Mouse (Mus musculus): ENCODE results near the gene Sec11a.

The Sec11a gene

DNA sequence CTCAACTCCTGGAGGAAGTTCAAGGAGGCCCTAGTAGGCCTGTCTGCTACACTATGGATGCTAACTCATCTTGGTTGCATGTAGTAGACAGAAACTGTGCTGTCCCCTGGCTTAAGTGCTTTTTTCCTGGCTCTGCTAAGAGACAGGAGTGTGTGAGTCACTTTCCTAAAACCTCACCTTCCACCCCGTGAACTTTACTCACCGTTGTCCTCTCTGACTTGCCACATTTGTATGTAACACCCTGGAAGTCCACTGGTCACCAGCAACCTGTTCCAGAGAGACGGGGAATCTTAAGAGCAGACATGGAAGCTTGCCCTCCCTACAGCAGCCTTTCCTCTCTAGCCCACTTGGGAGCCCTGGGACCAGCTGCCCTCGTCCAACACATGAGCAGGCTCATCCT lies 49.9 kb downstream of the Sec11a start:
- no peak for DNase-seq (ENCODE audit: low spot score in 2 of 2)

- DNase-seq (ENCODE audit: low spot score in 2 of 2): no peak
These were observed 50.4 kb downstream of the Sec11a start for GRCm38 (mm10) chr7:80897134-80897533.

- DNase-seq (ENCODE audit: low spot score in 2 of 2): no peak
These were observed 52.6 kb downstream of the Sec11a start for GRCm38 (mm10) chr7:80894815-80895519.

- no peak for DNase-seq (ENCODE audit: low spot score in 2 of 2)
These were observed 53.4 kb downstream of the Sec11a start for GRCm38 (mm10) chr7:80894196-80894595.

GRCm38 (mm10) chr7:80893753-80894129 lies 53.8 kb downstream of the Sec11a start:
- DNase-seq (ENCODE audit: low spot score in 2 of 2): no peak

- DNase-seq (ENCODE audit: low spot score in 2 of 2): no peak
These were observed 54.4 kb downstream of the Sec11a start for GRCm38 (mm10) chr7:80893086-80893752.

DNA sequence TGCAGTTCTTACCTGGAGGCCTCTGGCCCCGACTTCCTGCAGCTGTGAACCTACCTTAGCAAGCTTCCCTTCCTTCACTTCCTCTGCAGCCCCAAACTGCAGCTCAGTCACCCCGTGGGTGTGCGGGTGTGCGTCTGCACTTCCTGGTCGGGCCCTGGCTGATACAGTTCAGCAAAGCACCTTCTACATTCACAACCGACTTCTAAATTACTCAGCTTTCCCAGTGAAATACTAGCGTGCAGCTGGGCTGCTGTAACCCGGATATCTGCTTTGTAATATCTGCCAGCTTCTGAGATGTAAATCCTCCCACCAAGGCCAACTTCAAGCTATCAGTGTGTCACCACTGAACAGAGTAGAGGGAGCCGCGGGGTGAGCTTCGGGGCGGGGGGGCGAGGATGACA lies 57.7 kb downstream of the Sec11a start:
- DNase-seq (ENCODE audit: low spot score in 2 of 2): peak; percentile 54 to 77

DNA sequence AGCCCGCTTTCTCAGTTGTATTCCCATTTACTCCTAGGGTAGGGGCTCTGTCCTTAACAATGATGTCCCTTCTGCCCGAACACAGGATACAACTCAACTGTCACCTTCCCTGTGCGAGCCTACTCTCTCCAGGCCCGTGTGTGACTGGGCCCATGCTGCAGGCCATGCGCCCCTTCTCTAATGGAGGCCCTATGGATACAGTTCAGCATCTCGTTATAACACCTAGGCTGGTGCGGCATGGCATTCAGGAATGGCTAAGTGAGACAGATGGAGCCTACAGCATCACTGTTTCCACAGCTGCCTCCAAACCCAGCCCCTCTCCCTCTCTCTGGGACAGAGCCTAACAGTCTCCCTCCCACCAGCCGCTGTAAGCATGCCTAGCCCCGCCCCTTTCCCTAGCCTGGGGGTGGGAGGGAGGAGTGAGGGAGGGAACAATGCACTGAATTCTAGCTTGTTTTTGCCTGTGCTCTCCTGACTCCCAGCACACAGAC lies 58.5 kb downstream of the Sec11a start:
- DNase-seq (ENCODE audit: low spot score in 2 of 2): no peak

DNA sequence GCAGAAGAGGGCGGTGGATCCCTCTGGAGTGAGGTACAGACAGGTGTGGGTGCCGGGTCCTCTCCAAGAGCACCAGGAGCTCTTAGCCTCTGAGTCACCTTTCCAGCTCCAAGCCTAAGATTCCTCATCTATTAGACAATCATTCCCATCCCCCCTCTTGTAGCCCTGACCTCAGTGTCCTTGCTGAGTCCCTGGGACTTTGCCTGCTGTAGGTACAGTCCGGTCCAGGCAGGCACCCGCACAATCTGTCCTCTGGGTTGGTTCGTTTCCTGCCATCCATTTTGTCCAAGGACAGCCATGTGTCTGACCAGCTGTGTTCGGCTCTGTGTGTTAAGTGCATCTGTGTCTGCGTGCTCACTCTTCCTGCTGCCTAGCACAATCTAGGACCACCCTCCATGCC lies 59.0 kb downstream of the Sec11a start:
- DNase-seq (ENCODE audit: low spot score in 2 of 2): no peak

DNA sequence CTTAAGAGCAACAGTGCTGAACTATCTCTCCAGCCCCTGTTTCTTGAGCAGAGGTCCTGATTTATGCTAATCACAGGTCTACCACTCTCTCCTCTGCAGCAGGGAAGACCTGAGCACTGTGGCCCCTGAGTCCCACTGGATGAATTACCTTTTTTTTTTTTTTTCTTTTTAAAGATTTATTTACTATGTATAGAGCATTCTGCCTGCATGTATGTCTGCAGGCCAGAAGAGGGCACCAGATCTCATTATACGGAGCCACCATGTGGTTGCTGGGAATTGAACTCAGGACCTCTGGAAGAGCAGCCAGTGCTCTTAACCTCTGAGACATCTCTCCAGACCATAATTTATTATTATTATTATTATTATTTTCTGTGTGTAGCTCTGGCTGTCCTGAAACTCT lies 61.9 kb downstream of the Sec11a start:
- DNase-seq (ENCODE audit: low spot score in 2 of 2): no peak

DNA sequence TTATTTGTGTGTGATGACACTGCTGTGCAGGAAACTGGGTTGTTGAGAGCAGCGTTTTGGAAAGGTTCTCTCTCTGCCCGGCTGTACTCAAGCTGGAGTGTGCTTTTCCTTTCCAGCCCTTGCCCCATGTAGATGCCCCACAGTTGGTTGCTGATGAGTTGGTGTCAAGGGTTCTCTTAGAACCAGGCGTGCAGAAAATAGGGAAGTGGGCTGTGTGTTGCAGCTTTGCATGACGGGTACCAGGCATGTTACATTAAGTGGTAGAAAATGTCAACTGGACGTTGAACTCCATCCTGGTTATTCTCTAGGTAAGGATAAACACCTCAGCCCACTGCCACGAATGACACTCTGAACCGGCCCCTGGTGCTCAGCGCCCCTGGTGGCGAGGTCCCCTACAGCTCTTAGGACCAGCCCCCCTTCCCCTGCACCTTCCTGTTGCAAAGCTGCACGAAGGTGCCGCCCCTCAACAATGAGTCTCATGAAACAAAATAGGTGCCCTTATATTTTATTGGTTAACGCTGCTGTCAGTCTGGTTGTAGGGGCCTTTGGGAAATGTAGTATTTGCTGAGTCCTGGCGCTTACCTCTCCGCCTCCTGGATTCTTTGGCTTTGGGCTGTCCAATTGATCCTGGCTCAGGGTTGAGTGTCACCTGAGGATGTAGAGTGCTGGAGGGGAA lies 64.6 kb downstream of the Sec11a start:
- peak; percentile 59 to 76 for DNase-seq (ENCODE audit: low spot score in 2 of 2)

GRCm38 (mm10) chr7:80875727-80876126 lies 71.9 kb downstream of the Sec11a start:
- no peak for DNase-seq (ENCODE audit: low spot score in 2 of 2)

GRCm38 (mm10) chr7:80873631-80874030 lies 73.9 kb downstream of the Sec11a start:
- no peak for DNase-seq (ENCODE audit: low spot score in 2 of 2)

GRCm38 (mm10) chr7:80873038-80873437 lies 74.5 kb downstream of the Sec11a start:
- no peak for DNase-seq (ENCODE audit: low spot score in 2 of 2)

GRCm38 (mm10) chr7:80868686-80869085 lies 78.9 kb downstream of the Sec11a start:
- DNase-seq (ENCODE audit: low spot score in 2 of 2): no peak

DNA sequence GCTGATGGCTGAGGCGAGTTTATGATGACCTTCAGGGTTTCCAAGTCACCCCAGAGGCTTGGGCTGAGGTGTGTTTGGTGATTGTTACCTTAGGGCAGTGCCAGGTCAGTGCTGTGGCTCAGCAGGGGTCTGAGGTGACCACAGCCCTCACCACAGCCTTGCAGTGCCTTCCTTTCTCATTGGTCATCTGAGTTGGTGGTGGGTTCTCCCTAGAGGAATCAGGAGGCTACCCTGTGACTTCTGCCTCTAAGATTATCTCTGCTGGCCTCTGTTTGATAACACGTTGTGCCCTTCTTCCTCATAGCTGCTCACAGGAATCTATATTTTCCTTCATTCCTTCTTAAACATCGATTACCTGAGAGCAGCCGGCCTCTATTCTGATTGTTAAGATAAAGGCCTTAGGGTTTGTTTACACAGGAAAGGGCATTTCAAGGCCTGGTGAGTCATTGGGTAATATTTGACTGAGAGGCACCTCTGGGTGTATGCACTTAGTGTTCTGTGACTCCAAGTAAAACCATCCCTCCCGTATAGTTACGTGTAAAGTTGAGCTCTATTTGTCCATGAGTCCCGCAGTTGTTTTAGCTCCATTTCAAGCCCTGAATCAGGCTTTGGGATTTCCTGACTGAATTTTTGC lies 80.9 kb downstream of the Sec11a start:
- no peak for DNase-seq (ENCODE audit: low spot score in 2 of 2)

GRCm38 (mm10) chr7:80865521-80865920 lies 82.1 kb downstream of the Sec11a start:
- DNase-seq (ENCODE audit: low spot score in 2 of 2): no peak

DNA sequence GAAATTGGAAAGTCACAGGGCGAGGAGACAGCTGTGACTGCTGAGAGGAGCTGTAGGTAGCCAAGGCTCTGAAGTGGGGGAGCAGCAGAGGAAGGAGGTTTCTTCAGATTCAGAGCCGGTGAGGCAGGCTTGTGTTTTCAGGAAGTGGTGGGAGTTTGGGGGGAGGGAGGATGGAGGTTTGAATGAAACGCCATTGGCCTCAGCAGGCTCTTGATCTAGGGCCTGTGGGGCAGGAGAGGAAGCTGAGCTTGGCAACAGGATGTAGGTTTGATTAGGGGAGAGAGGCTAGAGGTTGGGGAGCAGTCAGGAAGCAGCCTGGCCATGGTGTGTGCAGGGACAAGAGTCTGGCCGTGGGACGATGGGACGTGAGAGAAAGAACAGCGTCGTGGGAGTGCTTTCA lies 82.7 kb downstream of the Sec11a start:
- DNase-seq (ENCODE audit: low spot score in 2 of 2): peak in 1 of 2 experiments; percentile 32

GRCm38 (mm10) chr7:80864151-80864550 lies 83.4 kb downstream of the Sec11a start:
- DNase-seq (ENCODE audit: low spot score in 2 of 2): no peak

GRCm38 (mm10) chr7:80863520-80863919 lies 84.1 kb downstream of the Sec11a start:
- no peak for DNase-seq (ENCODE audit: low spot score in 2 of 2)

DNA sequence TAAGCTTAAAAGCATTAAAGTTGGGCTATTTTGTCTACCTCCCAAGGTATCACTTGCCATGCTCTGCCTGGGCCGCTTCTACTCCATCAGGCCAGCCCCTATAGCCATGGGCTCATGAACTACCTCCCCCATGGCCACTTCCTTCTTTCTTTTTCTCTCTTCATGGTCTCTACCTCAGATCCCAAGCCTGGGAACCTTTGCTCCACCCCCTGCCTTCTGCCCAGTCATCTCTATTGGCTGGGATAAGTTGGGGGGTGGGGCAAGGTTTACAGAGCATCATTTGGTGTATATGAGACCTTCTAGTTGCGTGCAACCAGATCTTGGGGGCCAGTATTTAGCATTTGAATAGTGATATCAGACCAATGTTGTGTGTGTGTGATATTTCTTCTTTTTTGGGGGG lies 85.1 kb downstream of the Sec11a start:
- no peak for DNase-seq (ENCODE audit: low spot score in 2 of 2)

- peak; percentile 79 to 86 for DNase-seq (ENCODE audit: low spot score in 2 of 2)
These were observed 86.8 kb downstream of the Sec11a start, which contains the start of gene Zscan2 for GRCm38 (mm10) chr7:80860729-80861274. Gene Zscan2, plus strand, starts transcription at chr7:80860920.

Measured in spleen, postnatal 4 days (tissue).